Mouse (Mus musculus): ENCODE data around the gene Lrrc74a.

DNA sequence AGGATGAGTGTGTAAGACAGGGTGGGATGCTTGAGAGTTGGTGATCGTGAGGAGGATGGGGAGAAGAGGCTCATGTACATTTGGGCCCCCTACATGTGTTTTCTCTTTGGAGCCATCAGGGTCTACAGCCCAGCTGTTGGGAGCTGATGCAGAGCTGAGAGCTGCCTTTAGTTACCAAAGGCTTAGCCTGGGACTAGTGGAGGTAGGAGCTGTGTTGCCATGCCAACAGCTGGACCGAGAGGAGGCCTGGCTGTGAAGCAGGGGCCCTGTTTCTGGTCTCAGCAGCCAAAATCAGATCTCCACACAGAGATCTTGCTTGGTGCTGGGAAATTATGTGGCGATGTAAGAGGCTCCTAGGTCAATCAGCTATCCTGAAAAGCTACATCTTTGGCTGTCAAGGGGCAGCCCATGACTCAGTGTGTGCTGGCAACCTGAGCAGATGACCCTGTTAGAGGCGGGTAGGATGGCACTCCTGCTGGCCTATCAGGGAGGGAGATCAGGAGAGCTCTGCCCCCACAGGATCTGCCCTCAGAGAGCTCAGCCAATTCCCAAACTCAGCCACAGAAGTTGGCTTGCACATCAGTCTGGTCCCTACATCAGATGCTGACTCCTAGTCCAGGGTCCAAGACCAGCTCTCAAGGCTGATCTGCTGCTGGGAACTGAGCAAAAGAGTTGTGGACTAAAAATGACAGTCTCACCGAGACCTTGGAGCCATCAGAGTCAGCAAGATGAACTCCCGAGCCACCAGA lies 56.1 kb downstream of the Lrrc74a start:
- TF ChIP-seq ZNF384 (IDR thresholded peaks at IDR 0.05; ENCODE audit: low read depth, low read length) (no peak), ZC3H11A (IDR thresholded peaks at IDR 0.05; ENCODE audit: borderline replicate concordance, low read depth, low read length) (no peak), MAFK (IDR thresholded peaks at IDR 0.05; ENCODE audit: insufficient read depth, low read depth, low read length) (no peak)

Data from ES-E14 (cell line).